Mouse (Mus musculus) hindbrain, embryonic 14.5 days (tissue): ENCODE measurements around the gene Dmgdh. TPM values are rescaled to one million over a fixed set of nuclear protein-coding genes. Genes with fewer than 3 reads are reported as not detected.
A peak's percentile ranks its signal among the peaks of the same experiment; 100 is the strongest.

Experiments
- ATAC-seq: fragments of 200-750 bp; cut with Nextera tagmentation; 2 replicates; pipeline ENCODE4 v1.8.0; 2017; ENCODE audit warnings: moderate number of reproducible peaks, mild to moderate bottlenecking, moderate TSS enrichment, moderate library complexity; ENCODE audit not compliant: low FRiP score
- DNase-seq: peaks from one replicate; pipeline ENCODE4 v3.0.0-alpha.2; 2015; ENCODE audit warnings: low spot score
- H3K27ac ChIP-seq: fragments of 300-500 bp; sonication (generic); 2 replicates; pipeline ENCODE4 v1.5.1; 2014; ENCODE audit warnings: mild to moderate bottlenecking, moderate library complexity
- H3K27me3 ChIP-seq: fragments of 300-500 bp; sonication (generic); 2 replicates; pipeline ENCODE4 v1.6.1; 2014; ENCODE audit warnings: mild to moderate bottlenecking, low read length, mixed read lengths; ENCODE audit not compliant: control insufficient read depth, insufficient read depth
- H3K36me3 ChIP-seq: fragments of 300-500 bp; sonication (generic); replicated peaks from 2 replicates; pipeline ENCODE4 v1.6.1; 2014; ENCODE audit not compliant: control insufficient read depth, insufficient read depth
- H3K4me1 ChIP-seq: fragments of 300-500 bp; sonication (generic); replicated peaks from 2 replicates; pipeline ENCODE4 v1.6.1; 2014; ENCODE audit warnings: antibody characterized with exemption, low read length, mixed read lengths; ENCODE audit not compliant: control insufficient read depth, insufficient read depth
- H3K4me2 ChIP-seq: fragments of 300-500 bp; sonication (generic); replicated peaks from 2 replicates; pipeline ENCODE4 v1.6.1; 2014; ENCODE audit warnings: mild to moderate bottlenecking, moderate library complexity
- H3K4me3 ChIP-seq: fragments of 300-500 bp; sonication (generic); replicated peaks from 2 replicates; pipeline ENCODE4 v1.5.1; 2014; ENCODE audit warnings: mild to moderate bottlenecking, low read length
- H3K9ac ChIP-seq: fragments of 300-500 bp; sonication (generic); 2 replicates; pipeline ENCODE4 v1.6.1; 2014
- H3K9me3 ChIP-seq: fragments of 300-500 bp; sonication (generic); 2 replicates; pipeline ENCODE4 v1.6.1; 2016; ENCODE audit warnings: low read length; ENCODE audit not compliant: control insufficient read depth
- WGBS: fragments of 180-500 bp; shearing (Covaris S2); extraction: QIAGEN DNeasy Blood & Tissue Kit; methylation state at CpG from one replicate; pipeline ENCODE4 v1.1.7; 2014; 5-methylcytosine and 5-hydroxymethylcytosine counted together
- polyA plus RNA-seq: library from polyadenylated mRNA; unstranded; fragments of >200 nt; fragmentation: Nextera tagmentation; extraction: Ambion mirVana; gene quantifications from 2 replicates; pipeline ENCODE4 v1.2.1, GENCODE M21; 2014

Gene Dmgdh
- polyA plus RNA-seq, 1 experiment from 2014 or later: 0.54 TPM

DNA sequence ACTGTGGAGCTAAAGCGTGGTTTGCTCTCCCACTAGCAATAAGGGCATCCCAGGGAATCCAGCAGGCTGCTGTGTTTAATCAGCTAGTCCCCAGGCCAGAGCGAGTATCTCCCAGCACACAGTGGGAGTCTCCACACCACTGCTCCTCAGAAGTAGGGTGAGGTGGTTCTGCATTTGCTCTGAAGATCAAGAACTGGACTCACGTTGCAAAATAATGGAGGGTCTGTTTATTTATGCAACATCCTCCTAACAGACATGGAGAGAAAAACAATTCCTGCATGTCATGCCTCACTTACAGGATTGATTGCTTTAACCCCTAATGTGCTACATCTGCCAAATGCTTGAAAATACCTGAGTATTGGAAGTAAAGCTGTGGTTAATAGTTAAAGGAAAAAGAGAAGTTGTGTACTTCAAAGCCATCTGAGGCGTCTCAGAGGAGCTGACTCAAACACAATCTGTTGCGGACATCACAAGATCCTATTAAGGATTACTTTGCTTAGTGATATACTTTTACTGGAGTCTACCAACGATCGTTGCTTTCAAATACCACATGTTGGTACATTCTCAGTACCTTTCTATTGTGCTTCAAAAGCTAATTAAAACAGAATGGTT, 99.6 kb downstream of the Dmgdh start:
- ATAC-seq (no peak), DNase-seq (no peak)
- Histone ChIP-seq H3K27ac (no peak overlapping the region), H3K4me1 (peaks cover 17% of the 10 kb centered on the region), H3K4me3 (no peak overlapping the region), H3K36me3 (no peaks in the 10 kb centered on the region), H3K9me3 (no peaks in the 10 kb centered on the region), H3K27me3 (no peaks in the 10 kb centered on the region), H3K9ac (no peak overlapping the region), H3K4me2 (no peak overlapping the region)
- 68% methylated on average over 7 of the region's 7 CpGs for WGBS

DNA sequence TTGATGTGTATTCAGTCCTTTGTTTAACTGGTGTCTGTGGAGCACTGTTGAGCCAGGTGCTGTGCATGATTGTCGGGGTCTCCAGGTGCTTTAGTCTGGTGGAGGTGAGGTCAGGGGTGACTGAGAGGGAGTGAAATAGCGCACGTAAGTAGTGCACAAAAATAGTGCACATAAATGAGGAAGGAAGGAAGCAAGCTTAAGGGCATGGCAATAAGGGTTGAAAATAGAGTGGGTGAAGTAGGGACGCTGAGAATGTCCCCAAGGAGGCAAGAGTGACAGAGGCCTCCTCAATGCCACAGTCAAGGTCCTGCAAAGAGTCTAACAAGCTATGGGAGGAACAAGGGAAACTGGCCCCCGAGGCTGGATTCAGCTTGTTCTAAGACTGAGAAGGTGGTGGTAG, 108.6 kb downstream of the Dmgdh start:
- Histone ChIP-seq H3K9me3 (no peaks in the 10 kb centered on the region), H3K4me1 (no peaks in the 10 kb centered on the region), H3K27me3 (no peaks in the 10 kb centered on the region), H3K4me2 (no peak overlapping the region), H3K4me3 (no peak overlapping the region), H3K27ac (no peak overlapping the region), H3K9ac (no peak overlapping the region), H3K36me3 (no peaks in the 10 kb centered on the region)
- DNase-seq: no peak
- WGBS: 85% methylated on average over 5 of the region's 5 CpGs
- ATAC-seq: no peak

DNA sequence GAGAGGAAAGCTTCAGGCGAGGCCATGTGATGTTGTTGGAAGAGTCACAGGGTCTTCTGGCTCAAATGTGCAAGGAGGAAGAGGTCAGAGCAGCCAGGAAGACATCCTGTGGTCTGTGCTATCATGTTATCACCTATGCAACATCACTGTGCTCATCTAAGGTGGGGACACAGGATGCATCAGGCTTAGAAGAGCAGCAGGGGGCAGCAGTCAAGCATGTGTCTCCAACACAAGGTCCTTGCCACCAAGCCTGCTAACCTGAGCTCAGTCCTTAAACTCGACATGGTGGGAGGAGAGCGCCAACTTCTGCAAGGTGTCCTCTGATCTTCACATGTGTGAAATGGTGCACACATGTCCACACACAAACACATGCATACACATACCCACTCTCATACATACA, 111.1 kb downstream of the Dmgdh start:
- no peaks in the 10 kb centered on the region for H3K27me3 ChIP-seq
- no peak overlapping the region for H3K4me3 ChIP-seq
- no peaks in the 10 kb centered on the region for H3K36me3 ChIP-seq
- ATAC-seq (no peak), DNase-seq (no peak)
- no peak overlapping the region for H3K9ac ChIP-seq
- H3K9me3 ChIP-seq: no peaks in the 10 kb centered on the region
- H3K4me1 ChIP-seq: no peaks in the 10 kb centered on the region
- WGBS: 87% methylated on average over 3 of the region's 3 CpGs
- no peak overlapping the region for H3K27ac ChIP-seq
- H3K4me2 ChIP-seq: no peak overlapping the region

DNA sequence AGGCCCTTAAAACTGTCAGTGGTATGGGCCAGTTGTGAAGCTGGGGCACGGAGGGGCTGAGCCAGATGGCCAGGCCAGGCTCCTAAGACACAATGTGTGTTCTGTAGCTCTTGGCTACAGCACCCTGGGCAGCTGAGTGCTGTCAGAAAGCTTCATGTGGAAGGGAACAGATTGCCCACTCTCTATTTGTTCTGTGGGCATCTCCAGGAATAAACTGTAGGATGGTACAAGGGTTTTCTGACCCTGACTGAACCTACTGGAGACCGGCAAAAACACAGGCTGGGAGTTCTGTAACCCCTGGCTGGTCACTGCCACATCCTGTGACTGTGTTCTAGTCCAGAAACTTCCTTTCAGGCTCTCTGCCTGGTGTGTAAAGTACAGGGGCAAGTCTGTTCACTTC, 111.8 kb downstream of the Dmgdh start:
- Histone ChIP-seq H3K4me2 (no peak overlapping the region), H3K4me1 (no peaks in the 10 kb centered on the region), H3K27ac (no peak overlapping the region), H3K4me3 (no peak overlapping the region), H3K9ac (no peak overlapping the region), H3K27me3 (no peaks in the 10 kb centered on the region), H3K36me3 (no peaks in the 10 kb centered on the region), H3K9me3 (no peaks in the 10 kb centered on the region)
- DNase-seq (no peak), ATAC-seq (no peak)
- WGBS: 83% methylated on average over 2 of the region's 2 CpGs

DNA sequence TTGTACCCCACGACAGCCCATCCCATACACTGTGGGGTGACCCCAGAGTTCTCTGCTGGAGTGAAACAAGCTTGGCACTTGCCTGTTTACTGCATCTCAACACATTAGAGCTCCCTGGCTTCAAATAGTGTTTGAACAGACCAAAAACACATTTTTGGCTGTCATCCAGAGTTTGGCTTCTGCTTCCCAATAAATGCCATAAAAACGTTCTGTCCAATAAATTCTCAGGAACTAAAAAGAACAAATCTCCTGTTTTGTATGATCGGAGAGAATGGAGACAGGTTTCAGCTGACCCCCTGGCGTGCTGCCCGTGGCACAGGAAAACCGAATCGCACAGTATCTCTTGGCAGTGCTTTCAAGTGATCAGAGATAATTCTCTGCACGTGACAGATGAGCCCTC, 113.4 kb downstream of the Dmgdh start:
- Histone ChIP-seq H3K4me2 (no peak overlapping the region), H3K36me3 (no peaks in the 10 kb centered on the region), H3K9me3 (no peaks in the 10 kb centered on the region), H3K27me3 (no peaks in the 10 kb centered on the region), H3K4me3 (no peak overlapping the region), H3K4me1 (no peaks in the 10 kb centered on the region), H3K27ac (no peak overlapping the region), H3K9ac (no peak overlapping the region)
- no peak; the same call in 1 of the 2 replicates for ATAC-seq
- peak; percentile 27 for DNase-seq
- 61% methylated on average over 8 of the region's 8 CpGs for WGBS

DNA sequence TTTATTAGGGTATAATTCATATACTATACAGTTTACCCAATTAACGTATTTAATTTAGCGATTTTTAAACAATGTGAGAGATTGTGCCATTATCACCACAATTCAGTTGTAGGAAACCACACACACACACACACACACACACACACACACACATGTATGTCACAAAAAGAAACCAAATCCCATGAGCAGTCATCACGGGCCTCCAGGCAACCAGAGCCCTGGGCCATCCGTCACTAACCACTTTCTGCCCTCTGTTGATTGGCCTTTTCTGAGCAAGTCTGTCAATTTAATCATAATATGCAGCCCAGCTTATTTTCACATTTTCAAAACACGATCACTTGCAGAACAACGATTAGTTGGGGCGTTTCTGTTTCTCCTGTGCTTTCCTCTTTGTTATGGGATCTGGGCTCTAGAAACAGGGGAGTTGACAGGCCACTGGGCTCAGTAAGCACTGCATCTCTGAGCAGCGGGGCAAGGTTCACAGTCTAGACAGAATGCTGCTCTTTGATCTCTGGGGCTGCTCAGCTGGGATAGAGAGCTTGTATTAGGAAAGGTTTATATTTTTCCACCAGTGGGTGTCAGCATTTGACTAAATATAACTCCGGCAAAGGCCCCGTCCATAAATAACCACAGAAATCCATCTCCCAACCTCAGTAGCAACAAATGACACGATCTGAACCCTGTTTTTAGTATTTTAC, 118.9 kb downstream of the Dmgdh start:
- H3K27ac ChIP-seq: no peak overlapping the region
- no peaks in the 10 kb centered on the region for H3K4me1 ChIP-seq
- no peaks in the 10 kb centered on the region for H3K9me3 ChIP-seq
- peak; percentile 79; the same call in 1 of the 2 replicates for ATAC-seq
- H3K4me2 ChIP-seq: no peak overlapping the region
- no peaks in the 10 kb centered on the region for H3K27me3 ChIP-seq
- no peak overlapping the region for H3K9ac ChIP-seq
- 52% methylated on average over 11 of the region's 11 CpGs for WGBS
- no peak overlapping the region for H3K4me3 ChIP-seq
- no peaks in the 10 kb centered on the region for H3K36me3 ChIP-seq
- peak; percentile 88 for DNase-seq

DNA sequence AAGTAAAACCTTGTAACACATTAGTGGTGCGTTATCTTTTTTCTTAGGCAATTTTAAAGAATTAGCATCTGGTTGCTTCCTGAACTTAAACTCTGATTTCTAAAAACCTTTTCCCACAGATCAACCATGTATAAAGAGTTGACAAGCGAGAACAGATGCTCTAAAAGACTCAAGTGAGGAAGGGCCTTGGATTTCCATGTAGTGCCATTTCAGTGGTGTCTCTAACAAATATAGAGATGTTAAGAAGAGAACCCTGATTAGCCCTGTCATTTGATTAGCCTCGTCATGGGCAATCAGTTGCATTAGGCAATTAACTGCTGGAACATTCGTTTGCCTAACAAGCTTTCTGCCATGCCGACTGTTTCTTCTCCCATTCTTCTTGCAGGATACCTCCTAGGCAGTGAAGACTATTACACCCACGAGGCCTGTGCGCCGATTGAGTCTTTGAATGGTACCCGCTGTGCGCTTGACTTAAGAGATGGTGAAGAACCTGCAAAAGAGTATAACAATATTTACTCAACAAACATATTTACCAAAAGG, 119.5 kb downstream of the Dmgdh start:
- H3K4me1 ChIP-seq: no peaks in the 10 kb centered on the region
- DNase-seq (no peak), ATAC-seq (0 out of 2 replicates have a peak, but pooled peaks have one; percentile 31)
- 74% methylated on average over 10 of the region's 10 CpGs for whole genome bisulfite sequencing
- H3K9ac ChIP-seq: no peak overlapping the region
- no peak overlapping the region for H3K27ac ChIP-seq
- no peaks in the 10 kb centered on the region for H3K9me3 ChIP-seq
- H3K36me3 ChIP-seq: no peaks in the 10 kb centered on the region
- H3K27me3 ChIP-seq: no peaks in the 10 kb centered on the region
- H3K4me2 ChIP-seq: no peak overlapping the region
- no peak overlapping the region for H3K4me3 ChIP-seq

DNA sequence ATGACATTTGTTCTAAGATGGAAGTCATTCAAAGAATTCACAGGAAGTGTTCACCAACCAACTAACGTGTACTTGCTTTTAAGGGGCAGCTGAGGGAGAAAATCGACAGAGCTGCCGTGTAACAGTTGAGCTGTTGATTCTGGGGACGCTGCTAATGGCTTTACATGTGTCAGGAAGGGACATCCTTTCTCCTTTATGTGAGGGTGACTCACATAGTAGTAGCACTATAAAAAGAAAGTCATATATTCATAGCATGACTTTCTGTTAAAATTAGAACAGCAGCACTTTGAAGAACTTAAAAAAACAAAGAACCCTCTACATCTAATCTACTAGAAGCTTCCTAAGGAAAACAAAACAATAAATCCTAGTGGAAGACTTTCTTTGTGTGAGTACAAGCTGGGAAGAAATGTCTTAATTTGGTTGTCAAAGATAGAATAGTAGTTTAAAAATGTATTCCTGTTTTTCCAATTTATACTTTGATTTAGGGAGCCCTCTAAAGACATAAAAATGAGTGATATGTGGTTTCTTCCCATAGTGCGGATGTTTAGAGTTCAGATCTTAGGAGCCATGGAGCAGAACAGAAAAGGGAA, 122.9 kb downstream of the Dmgdh start:
- H3K9ac ChIP-seq: no peak overlapping the region
- no peaks in the 10 kb centered on the region for H3K36me3 ChIP-seq
- H3K9me3 ChIP-seq: no peaks in the 10 kb centered on the region
- 85% methylated on average over 5 of the region's 5 CpGs for WGBS
- H3K27me3 ChIP-seq: no peaks in the 10 kb centered on the region
- no peak overlapping the region for H3K27ac ChIP-seq
- ATAC-seq (no peak), DNase-seq (no peak)
- no peaks in the 10 kb centered on the region for H3K4me1 ChIP-seq
- no peak overlapping the region for H3K4me3 ChIP-seq
- no peak overlapping the region for H3K4me2 ChIP-seq
